Mouse (Mus musculus) telencephalon, adult 2 months (tissue): ENCODE measurements around the gene Cdip1.
"Not testable (repeated sequence)": the region's sequence is repeated elsewhere in the genome, so short reads cannot be mapped to it uniquely, and the experiment has no call there.

Experiments
- DNase-seq: peaks from one replicate; pipeline ENCODE4 v3.0.0-alpha.2; 2011; ENCODE audit warnings: low read depth, low spot score

Cdip1 gene

GRCm38 (mm10) chr16:4789810-4790559 is at the start of gene Cdip1:
Gene Cdip1, minus strand, starts transcription at chr16:4790292.
- DNase-seq = peak; percentile 92

- DNase-seq = no peak
Observed at GRCm38 (mm10) chr16:4839552-4839951, 49.5 kb upstream of the Cdip1 start.

- DNase-seq = no peak
Observed at GRCm38 (mm10) chr16:4837631-4838030, 47.5 kb upstream of the Cdip1 start.

DNA sequence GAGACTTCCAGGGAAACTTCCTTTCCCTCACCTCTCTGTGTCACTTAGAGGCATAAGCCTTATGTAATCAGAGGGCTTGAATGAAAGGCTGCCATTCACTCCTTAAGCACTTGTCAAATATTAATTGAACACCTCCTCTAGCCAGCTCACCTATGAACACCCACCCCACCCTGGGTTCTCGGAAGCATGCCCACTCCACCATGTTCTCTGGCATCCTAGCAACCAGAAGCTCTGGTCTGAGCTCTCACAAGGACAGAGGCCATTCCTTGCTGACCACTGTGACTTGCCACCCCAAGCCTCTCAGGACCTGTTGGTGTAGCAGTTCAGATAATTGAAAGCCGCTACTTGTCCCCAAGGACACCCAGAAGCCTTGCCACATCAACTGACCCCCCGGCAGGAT is 45.1 kb upstream of the Cdip1 start, which contains the start of gene 4930562C15Rik:
Gene 4930562C15Rik (plus strand): TSS at position 226 of the 400 bp plus-strand sequence.
- DNase-seq = no peak

GRCm38 (mm10) chr16:4833858-4834257 is 43.8 kb upstream of the Cdip1 start:
- DNase-seq = no peak

DNA sequence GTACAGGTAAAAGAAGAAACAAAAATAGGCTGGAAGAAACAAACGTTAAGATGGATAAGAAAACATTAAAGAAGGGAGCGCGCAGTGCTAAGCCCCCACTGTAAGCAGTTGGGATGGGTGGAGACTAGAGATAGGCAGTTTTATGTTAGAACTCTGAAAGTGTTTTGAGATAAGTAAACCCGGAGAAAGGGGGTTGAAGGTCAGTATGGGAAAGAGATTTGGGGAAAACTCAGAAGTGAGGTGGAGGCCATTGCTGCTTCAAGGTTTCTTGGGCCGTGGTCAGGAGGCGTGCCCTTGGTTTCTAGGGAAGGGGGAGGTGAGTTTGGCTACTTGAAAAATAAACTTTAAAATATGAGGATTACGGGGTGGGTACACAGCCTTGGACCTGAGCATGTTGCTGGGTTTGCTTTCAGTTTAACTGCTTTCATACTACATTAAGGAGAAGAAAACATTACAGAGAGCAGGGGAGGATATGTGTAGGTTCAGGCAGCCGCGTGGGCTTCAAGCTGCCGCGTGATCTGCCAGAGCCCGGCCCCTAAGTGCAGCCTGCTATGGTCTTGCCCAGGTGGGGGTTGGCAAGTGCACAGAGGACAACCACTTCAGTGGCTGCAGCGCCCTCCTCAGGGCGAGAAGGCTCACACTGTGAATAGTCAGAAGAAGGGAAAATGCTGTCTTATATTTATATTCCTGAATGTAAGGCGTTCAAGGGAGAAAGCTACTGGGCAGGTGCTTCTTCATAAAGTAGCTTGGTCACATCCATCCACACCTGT is 41.7 kb upstream of the Cdip1 start:
- DNase-seq = no peak

DNA sequence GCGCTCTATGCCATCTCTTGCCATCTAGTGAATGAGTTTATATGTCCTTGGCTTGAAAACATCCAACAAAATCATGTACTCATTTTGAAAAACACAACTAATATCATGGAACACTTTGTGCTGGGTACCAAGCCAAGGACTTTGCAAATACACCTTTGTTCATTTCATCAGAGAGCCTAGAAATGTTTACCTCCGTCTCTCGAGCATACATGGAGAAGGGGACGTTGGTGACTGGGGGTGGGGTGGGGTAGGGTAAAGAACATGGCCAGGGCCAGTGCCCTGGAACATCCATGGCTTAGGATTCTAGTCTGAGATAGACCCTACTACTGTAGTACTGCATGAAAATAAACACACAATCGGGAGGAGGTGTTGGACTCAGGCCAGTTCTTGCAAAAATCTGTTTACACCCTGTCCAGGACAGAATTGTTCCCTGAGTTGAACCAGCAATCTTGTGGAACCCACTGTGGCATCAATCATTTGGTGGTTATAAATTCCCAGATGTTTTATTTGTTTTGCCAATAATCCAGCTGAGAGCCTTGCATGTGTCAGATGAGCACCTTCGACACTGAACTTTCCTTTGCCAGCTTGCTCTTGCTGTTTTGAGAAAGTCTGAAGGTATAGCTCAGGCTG is 39.3 kb upstream of the Cdip1 start:
- DNase-seq = no peak

DNA sequence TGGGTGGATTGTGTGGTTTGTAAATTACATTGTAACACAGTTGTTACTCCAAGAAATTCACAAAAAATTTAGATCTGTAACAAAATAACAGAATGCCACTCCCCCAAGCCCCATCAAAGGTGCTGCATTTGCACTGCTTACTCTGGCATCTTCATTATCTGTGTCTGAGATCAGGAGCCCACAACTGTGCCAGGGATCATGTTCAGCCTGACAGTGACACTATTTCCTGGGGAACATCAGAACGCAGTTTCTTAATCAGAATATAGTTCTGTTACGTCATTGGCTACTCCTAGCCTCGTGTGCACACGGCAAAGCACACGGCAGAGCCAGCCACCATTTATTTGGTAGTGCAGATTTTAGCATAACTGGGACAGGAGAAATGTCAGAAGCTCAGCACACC is 37.5 kb upstream of the Cdip1 start:
- no peak for DNase-seq

DNA sequence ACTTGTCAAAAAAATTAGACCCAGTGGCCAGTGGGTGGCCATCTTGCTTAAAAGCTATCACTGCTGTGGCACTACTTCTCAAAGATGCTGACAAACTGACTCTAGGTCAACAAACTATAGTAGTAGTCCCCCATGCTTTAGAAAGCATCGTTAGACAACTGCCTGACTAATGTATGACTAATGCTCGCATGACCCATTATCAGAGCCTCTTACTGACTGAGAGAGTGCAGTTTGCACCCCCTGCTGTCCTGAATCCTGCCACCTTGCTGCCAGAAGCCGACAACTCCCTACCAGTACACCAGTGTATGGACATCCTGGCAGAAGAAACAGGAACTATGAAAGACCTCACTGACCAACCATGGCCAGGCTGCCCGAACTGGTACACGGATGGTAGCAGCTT is 34.4 kb upstream of the Cdip1 start:
- DNase-seq = not testable (repeated sequence)

- DNase-seq = no peak
Observed at GRCm38 (mm10) chr16:4818349-4818748, 28.3 kb upstream of the Cdip1 start.

GRCm38 (mm10) chr16:4796631-4797030 is 6.5 kb upstream of the Cdip1 start:
- no peak for DNase-seq

DNA sequence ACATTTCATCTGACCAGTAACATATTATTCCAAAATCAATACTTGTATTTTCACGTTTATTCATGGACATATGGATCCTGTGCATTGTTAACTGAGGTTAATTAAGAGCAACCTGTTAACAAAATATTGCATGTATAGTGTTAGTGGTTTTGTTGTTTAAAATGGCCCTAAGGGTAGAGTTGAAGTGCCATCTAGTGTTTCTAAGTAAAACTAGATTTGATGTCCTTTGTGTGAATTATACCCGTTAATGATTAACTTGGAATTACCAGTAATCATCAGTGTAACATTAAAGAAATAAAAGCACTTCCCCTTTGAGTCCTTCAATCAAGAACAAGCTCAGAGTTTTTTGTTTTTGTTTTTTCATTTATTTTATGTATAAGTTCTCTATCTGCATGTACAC is 1.2 kb upstream of the Cdip1 start:
- DNase-seq = no peak

GRCm38 (mm10) chr16:4789311-4789768 is 752 bp downstream of the Cdip1 start:
- DNase-seq = no peak

DNA sequence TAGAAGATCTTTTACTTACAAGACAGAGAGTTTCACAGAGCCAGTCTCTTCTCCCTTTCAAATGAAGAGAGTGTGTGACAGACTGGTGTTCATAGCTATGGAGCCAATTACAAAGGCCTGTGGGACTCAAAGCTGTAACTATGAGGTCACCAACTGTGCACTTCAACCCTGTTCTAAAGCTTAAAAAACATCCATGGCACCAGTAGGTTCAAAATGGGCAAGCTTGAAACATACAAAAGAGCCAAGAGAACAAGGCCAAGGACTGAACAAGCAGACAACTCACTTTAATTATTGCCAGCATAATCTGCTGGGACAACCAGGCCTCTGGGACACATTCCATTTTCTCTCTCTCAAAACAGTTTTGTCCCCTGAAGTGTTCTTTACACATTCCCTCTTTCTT is 1.9 kb downstream of the Cdip1 start:
- DNase-seq = no peak

DNA sequence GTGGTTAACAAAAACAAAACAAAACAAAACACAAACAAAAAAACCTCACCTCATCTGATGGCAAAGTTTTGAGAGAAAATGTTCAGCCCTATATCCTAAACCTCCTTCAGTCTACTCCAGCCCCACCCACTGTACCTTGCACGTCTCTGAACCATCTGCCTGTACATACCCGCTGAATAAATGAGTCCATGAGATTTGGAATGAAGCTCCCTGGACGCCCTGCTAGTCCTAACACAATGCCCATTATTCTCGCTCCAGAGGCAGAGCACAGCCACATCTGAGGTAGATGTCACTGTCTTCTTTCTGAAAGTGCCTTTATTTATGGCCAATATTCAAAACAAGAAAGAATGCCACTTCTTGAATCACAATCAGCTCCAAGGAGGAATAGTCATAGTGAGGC is 4.4 kb downstream of the Cdip1 start:
- DNase-seq = no peak

- DNase-seq = no peak
Observed at GRCm38 (mm10) chr16:4782515-4782914, 7.6 kb downstream of the Cdip1 start.

DNA sequence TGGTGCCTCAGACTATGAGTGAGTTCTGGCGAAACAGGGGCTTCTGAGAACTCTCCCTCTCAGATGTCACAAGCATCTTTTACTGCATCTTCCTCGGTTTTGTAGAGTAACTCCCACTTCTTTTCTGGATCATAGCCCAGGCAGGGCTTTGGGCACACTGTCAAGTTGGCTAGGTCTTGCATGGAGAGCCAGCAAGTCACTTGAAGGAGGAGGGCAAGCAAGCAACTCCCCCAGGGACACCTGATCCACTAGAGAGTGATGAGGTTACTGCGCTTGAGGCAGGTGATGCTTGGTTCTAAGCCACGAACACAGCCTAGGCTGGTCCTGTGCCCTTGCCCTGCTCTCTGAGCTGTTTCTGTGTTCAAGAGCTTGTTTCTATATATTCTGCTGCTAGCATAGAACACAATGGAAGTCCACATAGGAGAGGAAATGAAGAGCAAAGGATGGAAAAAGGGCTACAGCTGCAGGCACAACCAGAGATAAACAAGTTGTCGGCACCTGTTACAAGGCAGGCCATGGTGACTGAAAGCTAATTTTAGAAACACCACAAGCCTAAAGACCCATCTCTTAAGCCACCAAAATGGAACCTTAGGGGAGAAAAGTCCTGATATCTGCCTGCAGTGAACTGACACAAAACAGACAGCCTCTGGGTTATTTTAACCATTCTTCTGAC is 8.4 kb downstream of the Cdip1 start:
- DNase-seq = peak; percentile 65

DNA sequence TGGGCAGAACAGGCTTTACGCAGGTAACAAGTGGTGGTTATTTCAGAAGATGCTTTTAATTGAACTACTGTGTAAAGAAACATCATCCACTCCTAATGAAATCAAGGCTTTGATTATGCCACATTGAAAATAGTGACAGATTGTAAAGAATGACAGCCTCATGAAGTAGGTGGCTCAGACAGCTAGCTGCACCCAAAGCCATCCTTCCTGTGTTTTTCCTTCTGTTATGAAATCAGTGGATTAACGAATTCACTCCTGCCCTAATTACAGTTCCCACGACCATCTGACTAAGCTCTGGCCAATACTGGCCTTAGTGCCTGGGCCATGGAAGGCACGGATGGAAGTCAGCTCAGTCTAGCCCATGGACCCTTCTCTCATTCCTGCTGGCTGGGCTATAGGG is 11.2 kb downstream of the Cdip1 start:
- DNase-seq = no peak

DNA sequence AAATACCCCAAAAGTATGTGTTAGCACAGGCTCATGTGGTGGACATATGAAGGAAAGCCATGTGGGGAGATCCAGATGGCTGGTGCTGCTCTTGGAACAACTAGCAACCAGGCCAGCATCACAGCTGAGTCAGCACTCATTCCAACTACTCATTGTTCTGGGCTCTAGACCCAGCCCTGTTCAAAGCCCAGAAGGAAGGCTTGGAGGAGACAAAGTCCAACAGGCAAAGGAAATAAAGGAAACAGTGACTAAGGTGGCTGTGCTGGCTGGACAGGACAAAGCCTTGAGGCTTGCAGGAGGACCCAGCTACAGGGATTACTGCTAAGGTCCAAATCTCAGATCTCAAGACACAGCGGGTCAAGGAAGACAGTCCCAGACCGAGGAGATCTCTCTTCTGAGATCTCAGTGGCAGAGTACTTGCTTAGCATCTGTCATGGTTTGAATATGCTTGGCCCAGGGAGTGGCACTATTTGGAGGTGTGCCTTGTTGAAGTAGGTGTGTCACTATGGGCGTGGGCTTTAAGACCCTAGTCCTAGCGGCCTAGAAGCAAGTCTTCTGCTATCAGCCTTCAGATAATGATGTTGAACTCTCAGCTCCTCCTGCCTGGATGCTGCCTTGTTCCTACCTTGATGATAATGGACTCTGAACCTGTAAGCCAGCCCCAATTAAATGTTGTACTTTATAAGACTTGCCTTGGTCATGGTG is 12.0 kb downstream of the Cdip1 start:
- no peak for DNase-seq

DNA sequence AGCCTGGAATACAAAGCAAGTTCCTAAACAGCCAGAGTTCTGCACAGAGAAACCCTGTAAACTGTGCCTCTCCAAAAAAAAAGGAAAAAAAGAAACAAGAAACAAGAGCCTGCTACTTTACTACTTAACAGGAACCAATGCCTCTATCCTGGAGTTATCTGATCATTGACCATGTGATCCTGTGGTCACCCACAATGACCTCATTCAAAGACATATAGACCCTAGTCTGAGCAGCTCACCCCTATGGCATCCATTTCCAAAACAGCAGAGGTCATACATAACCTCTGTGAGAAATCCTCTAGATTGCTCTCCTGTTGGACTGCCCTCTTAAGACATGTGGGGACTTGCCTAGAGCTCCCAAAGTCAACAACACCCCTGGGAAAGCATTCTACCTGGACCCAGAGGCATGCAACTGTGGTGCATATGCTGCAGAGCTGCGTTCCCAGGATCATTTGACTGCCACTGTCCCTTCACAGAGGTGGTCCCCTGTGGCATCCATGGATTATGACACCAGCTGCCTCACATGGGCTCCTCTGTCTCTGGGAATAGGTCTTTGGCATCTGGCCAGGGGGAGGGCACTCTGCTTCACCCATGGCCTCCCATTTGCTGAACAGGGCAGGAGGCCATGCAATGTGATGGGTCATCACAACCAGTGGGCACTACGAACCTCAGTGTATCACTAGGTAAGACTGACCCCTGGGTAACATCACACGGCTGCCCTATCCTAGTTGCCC is 12.8 kb downstream of the Cdip1 start:
- no peak for DNase-seq
